Mouse (Mus musculus): ENCODE measurements around the gene Camk2d. TPM values are rescaled to one million over a fixed set of nuclear protein-coding genes. Genes with fewer than 3 reads are reported as not detected.

The Camk2d gene
- total RNA-seq, 2 experiments from 2014 or later: 143 to 185 TPM

GRCm38 (mm10) chr3:126668692-126669091 is 72.6 kb downstream of the Camk2d start:
- intact Hi-C loops (cut with DNase I): loop anchor here (5.0 kb wide), 1 partner anchor 71 kb away; the partner anchor contains the start of gene Camk2d

GRCm38 (mm10) chr3:126670413-126670812 is 74.3 kb downstream of the Camk2d start:
- intact Hi-C loops (cut with DNase I): no loop called here
- DNase-seq (ENCODE audit: low spot score in 2 of 2): no peak

More at GRCm38 (mm10) chr3:126668692-126669091, 72.6 kb downstream of the Camk2d start:
- no peak for DNase-seq (ENCODE audit: low spot score in 2 of 2)

DNA sequence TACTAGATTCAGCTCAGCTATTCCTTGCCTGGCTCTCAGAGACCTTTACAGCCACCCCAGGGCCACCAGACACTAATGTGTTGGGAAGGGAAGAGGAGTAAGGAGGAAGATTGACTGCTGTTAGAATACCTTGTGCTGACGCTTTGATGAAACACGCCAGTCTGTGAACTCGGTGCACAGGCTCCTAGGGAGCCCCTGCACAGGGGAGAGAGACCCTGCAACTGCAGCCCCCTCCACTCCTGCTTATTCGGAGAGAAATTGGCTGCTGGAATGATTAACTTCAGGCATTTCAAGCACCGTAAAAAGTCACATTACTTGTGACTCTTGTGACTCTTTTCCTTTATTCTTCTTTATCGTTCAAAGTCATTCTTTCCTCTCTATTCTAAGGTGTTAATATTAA is 75.2 kb downstream of the Camk2d start:
- intact Hi-C loops (cut with DNase I): no loop called here
- no peak for DNase-seq (ENCODE audit: low spot score in 2 of 2)

DNA sequence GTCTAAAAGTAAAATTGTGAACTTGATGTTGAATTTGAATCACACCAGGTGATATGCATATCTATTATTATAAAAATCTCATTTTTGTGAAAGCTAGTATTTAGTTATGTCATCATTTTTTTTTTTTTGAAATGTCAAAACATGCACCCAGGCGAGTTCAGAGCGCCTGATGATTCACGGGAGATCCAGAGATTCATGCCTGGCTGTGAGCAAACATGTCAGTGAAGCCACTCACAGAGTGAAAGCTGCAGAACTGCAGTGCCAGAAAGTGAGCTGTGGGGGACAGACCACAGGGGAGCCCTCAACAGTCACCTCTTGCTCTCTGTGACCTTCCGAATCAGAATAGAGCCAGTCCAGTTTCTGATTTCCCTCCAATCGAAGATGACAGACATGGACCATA is 84.9 kb downstream of the Camk2d start:
- DNase-seq (ENCODE audit: low spot score in 2 of 2): no peak
- intact Hi-C loops (cut with DNase I): no loop called here

DNA sequence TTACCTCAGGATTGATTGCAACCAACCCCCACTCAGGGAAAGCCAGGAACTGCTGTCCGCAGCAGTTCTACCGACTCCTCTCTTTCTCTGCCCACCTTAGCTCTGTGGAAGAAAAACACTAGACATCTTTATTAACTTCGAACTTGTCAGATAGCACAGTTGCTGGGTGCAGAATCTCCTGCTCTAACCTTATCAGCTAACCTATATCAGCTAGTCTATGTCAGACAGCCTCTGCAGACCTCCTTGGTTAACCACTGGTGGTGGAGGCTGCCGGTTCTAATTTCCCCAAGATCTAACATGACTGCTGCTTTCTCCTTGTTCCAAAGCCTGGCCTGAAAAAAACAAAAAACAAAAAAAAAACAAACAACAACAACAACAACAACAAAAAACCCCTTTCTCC is 85.9 kb downstream of the Camk2d start:
- DNase-seq (ENCODE audit: low spot score in 2 of 2): no peak
- intact Hi-C loops (cut with DNase I): no loop called here

GRCm38 (mm10) chr3:126685363-126685762 is 89.3 kb downstream of the Camk2d start:
- intact Hi-C loops (cut with DNase I): no loop called here
- DNase-seq (ENCODE audit: low spot score in 2 of 2): no peak

- DNase-seq (ENCODE audit: low spot score in 2 of 2): no peak
Measured at GRCm38 (mm10) chr3:126687150-126687549, 91.0 kb downstream of the Camk2d start.

GRCm38 (mm10) chr3:126688516-126688915 is 92.4 kb downstream of the Camk2d start:
- intact Hi-C loops (cut with DNase I): no loop called here

More at GRCm38 (mm10) chr3:126687150-126687549, 91.0 kb downstream of the Camk2d start:
- intact Hi-C loops (cut with DNase I): no loop called here

GRCm38 (mm10) chr3:126690627-126691505 is 94.8 kb downstream of the Camk2d start:
- intact Hi-C loops (cut with DNase I): no loop called here
- DNase-seq (ENCODE audit: low spot score in 2 of 2): no peak

More at GRCm38 (mm10) chr3:126688516-126688915, 92.4 kb downstream of the Camk2d start:
- DNase-seq (ENCODE audit: low spot score in 2 of 2): no peak

DNA sequence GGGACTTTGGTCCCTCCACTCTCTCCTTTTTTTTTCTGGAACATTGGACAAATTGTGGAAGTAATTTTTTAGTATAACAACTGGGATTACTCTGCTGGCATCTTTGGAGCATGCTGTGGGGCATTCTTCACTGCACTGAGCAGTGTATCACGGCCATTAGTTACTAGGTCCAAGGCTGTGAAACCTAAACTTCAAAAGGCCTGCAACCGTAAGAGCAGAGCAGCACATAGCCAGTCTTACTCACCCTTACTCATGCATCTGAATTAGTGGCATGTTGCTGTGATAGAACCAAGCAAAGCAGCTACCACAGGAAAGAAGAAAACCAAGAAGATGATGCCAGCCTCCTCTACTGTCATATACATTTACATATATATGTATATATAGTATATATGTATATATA is 95.5 kb downstream of the Camk2d start:
- DNase-seq (ENCODE audit: low spot score in 2 of 2): no peak
- intact Hi-C loops (cut with DNase I): no loop called here

DNA sequence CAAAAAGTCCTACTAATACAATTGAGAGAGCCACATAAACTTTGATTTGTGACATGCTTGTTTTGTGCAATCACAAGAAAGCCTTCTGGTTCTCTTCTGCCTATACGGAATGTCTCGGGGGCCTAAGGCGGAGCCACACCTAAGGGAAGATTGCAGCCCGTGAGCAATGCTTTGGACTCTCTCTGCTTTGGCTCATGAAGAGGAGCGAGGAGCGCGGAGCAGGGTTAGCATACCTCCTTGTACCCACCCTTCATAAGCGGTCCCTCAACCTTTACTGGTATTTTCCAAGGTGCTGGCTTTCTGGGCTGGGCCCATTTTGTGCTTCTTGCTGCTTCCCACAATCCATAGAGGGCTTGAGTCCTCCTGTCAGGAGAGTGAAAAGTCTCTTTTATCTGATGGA is 96.7 kb downstream of the Camk2d start:
- intact Hi-C loops (cut with DNase I): no loop called here

DNA sequence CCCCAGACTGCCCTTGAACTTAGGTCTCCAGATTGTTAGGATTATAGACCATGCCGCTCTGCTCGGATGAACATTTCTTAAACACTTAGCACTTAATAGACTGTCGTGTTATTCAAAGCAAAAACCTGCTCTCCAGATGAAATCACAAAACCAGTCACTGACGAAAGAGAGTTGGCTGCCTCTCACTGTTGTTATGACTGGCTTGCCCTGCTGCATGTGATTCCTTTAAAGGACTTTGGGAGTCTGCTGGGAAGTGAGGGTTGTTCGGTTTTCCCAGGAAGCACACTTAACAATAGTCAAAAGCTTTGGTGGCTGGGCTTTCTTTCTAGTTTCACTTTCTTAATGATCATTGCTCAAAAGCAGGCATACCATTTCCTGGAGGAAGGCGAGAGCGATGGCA is 97.2 kb downstream of the Camk2d start:
- intact Hi-C loops (cut with DNase I): no loop called here
- no peak for DNase-seq (ENCODE audit: low spot score in 2 of 2)

More for the DNA sequence above, 96.7 kb downstream of the Camk2d start:
- no peak for DNase-seq (ENCODE audit: low spot score in 2 of 2)

- peak; percentile 45 to 46 for DNase-seq (ENCODE audit: low spot score in 2 of 2)
- intact Hi-C loops (cut with DNase I): no loop called here
Measured at GRCm38 (mm10) chr3:126695456-126696293, 99.6 kb downstream of the Camk2d start.

- intact Hi-C loops (cut with DNase I): no loop called here
- DNase-seq (ENCODE audit: low spot score in 2 of 2): no peak
Measured at GRCm38 (mm10) chr3:126696620-126697019, 100.5 kb downstream of the Camk2d start.

DNA sequence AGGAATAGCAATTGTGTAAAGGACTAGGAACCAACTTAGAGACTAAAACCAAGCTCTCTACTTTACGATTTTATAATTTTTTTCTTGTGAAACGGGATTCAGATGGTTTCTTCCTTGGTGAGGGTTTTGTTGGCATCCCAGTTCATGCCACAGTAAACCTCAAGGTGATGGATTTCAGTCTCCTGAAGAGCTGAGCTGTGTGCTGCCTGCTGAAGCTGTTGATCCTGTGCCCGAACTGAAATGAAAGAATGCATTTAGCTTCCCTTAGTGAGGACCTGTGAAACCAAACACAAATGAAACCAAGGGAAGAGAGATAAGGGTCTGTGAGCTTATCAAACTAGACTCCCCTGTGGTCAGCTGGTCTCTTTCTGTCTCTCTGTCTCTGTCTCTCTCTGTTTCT is 103.6 kb downstream of the Camk2d start:
- intact Hi-C loops (cut with DNase I): no loop called here
- DNase-seq (ENCODE audit: low spot score in 2 of 2): no peak

GRCm38 (mm10) chr3:126701067-126701466 is 105.0 kb downstream of the Camk2d start:
- DNase-seq (ENCODE audit: low spot score in 2 of 2): no peak
- intact Hi-C loops (cut with DNase I): no loop called here

DNA sequence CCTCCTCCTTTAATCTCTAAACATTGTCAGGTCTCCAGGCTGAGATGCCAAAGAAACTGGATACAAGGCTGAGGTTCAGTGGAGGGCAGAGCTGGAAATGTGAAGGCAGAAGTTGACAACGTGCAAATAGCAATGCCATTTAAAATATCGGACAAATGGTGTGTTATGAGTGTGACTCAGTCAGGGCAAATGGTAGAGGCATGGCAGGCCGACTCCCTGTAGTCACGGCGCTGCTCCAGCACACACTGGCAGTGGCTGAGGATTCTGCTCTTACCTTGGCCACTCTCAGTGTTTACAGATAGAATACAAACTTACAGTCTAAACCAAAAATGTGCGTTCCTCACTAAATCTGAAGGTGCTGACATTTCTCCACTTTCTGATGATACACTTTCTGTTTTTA is 105.5 kb downstream of the Camk2d start:
- intact Hi-C loops (cut with DNase I): no loop called here

DNA sequence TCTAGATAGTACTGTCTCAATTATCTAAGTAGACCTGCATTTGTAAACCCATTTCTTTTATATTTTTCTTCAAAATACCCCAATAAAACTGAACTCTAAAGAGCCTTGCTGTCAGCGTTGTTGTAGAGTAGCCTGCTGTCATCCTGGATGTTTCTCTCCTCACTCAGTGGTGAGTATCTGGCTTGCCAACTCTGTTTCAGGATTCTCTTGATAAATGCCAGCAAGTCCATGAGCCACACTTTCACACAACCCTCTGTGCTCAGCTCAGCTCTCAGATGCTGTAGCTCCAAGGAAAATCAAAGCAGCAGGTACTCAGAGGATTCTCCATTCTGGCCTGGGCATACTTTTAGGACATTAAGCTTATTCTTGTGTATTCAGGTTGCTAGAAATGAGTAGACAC is 109.4 kb downstream of the Camk2d start:
- intact Hi-C loops (cut with DNase I): no loop called here
- DNase-seq (ENCODE audit: low spot score in 2 of 2): no peak

More for the DNA sequence above, 105.5 kb downstream of the Camk2d start:
- no peak for DNase-seq (ENCODE audit: low spot score in 2 of 2)

DNA sequence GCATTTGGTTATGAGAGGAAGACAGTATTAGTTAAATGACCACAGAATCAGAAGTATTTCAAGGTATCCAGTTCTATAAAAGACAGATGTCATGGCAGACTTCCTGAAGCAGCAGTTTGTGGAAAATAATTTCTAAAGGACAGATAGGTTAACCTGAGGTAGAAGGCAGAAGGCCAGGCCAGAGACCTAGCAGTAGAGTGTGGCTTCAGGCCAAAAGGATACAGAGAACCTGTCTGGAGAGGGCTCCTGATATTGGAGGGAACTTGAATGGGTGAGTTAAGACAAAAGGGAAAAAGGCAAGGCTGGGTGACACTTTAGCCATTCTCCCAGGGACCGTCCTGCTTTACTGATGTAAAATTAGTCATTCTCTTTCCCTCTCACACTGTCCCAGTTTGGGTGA is 118.2 kb downstream of the Camk2d start:
- intact Hi-C loops (cut with DNase I): no loop called here
- no peak for DNase-seq (ENCODE audit: low spot score in 2 of 2)

- intact Hi-C loops (cut with DNase I): no loop called here
- DNase-seq (ENCODE audit: low spot score in 2 of 2): peak; percentile 30 to 35
Measured at GRCm38 (mm10) chr3:126723021-126723449, 126.9 kb downstream of the Camk2d start.

Data from left cerebral cortex, postnatal 36 days (tissue).